Mouse (Mus musculus) hindbrain, embryonic 15.5 days (tissue): ENCODE data around the gene Sept4. TPM values are rescaled to one million over a fixed set of nuclear protein-coding genes. Genes with fewer than 3 reads are reported as not detected.
A peak's percentile ranks its signal among the peaks of the same experiment; 100 is the strongest.

Experiments
- ATAC-seq: fragments of 200-750 bp; cut with Nextera tagmentation; 2 replicates; pipeline ENCODE4 v1.8.0; 2017; ENCODE audit warnings: low read depth, moderate number of reproducible peaks, moderate TSS enrichment; ENCODE audit not compliant: low FRiP score
- H3K27ac ChIP-seq: fragments of 300-500 bp; sonication (generic); replicated peaks from 2 replicates; pipeline ENCODE4 v1.5.1; 2015; ENCODE audit warnings: mild to moderate bottlenecking, inconsistent platforms
- H3K27me3 ChIP-seq: fragments of 300-500 bp; sonication (generic); 2 replicates; pipeline ENCODE4 v1.6.1; 2015; ENCODE audit warnings: control low read depth, inconsistent platforms
- H3K36me3 ChIP-seq: fragments of 300-500 bp; sonication (generic); 2 replicates; pipeline ENCODE4 v1.6.1; 2015; ENCODE audit warnings: control low read depth, inconsistent platforms
- H3K4me1 ChIP-seq: fragments of 300-500 bp; sonication (generic); replicated peaks from 2 replicates; pipeline ENCODE4 v1.6.1; 2015; ENCODE audit warnings: control low read depth, inconsistent platforms
- H3K4me2 ChIP-seq: fragments of 300-500 bp; sonication (generic); 2 replicates; pipeline ENCODE4 v1.6.1; 2015; ENCODE audit warnings: moderate library complexity, mild to moderate bottlenecking, inconsistent platforms
- H3K4me3 ChIP-seq: fragments of 300-500 bp; sonication (generic); 2 replicates; pipeline ENCODE4 v1.5.1; 2015; ENCODE audit warnings: mild to moderate bottlenecking, inconsistent platforms
- H3K9ac ChIP-seq: fragments of 300-500 bp; sonication (generic); 2 replicates; pipeline ENCODE4 v1.6.1; 2015; ENCODE audit warnings: inconsistent platforms
- H3K9me3 ChIP-seq: fragments of 300-500 bp; sonication (generic); 2 replicates; pipeline ENCODE4 v1.6.1; 2016; ENCODE audit warnings: control low read depth, inconsistent platforms
- WGBS: fragments of 180-500 bp; shearing (Covaris S2); methylation state at CpG from one replicate; pipeline ENCODE4 v1.1.7; 2015; 5-methylcytosine and 5-hydroxymethylcytosine counted together
- polyA plus RNA-seq: library from polyadenylated mRNA; unstranded; fragments of >200 nt; fragmentation: Nextera tagmentation; extraction: Ambion mirVana; gene quantifications from 2 replicates; pipeline ENCODE4 v1.2.1, GENCODE M21; 2015

Sept4 gene
- polyA plus RNA-seq, 1 experiment from 2014 or later = 32.2 TPM

DNA sequence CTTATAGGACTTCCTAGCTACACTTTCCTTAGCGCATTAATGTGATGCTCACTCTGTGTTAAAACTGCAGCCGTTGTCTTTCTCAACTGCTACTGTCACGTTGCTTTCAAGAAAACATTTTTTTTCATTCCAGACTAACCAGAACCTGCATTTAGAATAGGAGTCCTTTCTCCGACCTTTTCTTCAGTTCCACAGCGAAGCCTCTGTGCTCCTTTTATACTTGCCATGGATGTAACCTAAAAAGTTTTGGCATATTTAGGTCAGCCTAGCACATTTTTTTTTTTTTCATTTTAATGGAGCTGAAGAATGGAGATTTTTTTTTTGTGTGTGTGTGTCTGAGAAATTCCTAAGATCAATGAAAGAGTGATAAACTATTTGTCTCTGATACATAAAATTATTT is 46.8 kb downstream of the Sept4 start:
- H3K4me3 ChIP-seq = no peak overlapping the region
- ATAC-seq = no peak
- H3K9me3 ChIP-seq = no peaks in the 10 kb centered on the region
- H3K4me1 ChIP-seq = no peaks in the 10 kb centered on the region
- no peak overlapping the region for H3K27ac ChIP-seq
- no peak overlapping the region for H3K9ac ChIP-seq
- H3K4me2 ChIP-seq = no peak overlapping the region
- no peaks in the 10 kb centered on the region for H3K27me3 ChIP-seq
- H3K36me3 ChIP-seq = peaks cover 90% of the 10 kb centered on the region
- WGBS = 93% methylated on average over 5 of the region's 5 CpGs

GRCm38 (mm10) chr11:87615952-87616351 is 47.2 kb downstream of the Sept4 start:
- Histone ChIP-seq H3K9me3 (no peaks in the 10 kb centered on the region), H3K4me3 (no peak overlapping the region), H3K4me2 (no peak overlapping the region), H3K4me1 (no peaks in the 10 kb centered on the region), H3K9ac (no peak overlapping the region), H3K27ac (no peak overlapping the region), H3K27me3 (no peaks in the 10 kb centered on the region), H3K36me3 (peaks cover 89% of the 10 kb centered on the region)
- 97% methylated on average over 2 of the region's 2 CpGs for WGBS
- no peak for ATAC-seq

DNA sequence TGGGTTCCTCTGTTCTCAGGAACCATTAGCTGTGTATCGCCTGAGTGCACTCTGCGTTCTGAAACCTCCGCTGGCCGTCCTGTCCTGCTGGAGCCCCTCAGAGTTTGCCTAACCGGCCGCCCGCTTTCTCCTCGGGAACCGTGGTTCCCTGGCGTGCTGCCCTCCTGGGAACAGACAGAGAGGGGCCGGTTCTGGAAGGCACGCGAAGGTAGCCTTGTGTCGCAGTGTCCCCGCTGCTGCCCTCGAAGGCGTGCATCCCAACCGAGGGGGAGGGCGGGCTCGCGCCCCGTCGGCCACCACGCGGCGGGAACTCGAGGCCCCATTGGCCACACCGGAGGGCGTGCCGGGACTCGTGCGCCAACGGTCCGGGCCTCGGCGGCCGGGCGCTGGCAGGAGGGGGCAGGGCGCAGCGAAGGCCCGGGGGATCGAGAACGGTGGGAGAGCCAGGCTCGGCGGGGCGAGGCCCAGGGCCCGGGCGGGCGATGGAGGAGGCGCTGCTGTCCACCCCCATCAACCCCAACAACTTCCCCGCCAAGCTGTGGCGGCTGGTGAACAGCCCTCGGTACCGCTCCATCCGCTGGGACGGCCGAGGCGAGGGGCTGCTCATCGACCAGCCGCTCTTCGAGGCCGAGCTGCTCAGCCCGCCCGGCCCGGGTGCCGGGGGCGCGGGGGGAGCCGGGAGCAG is 48.2 kb downstream of the Sept4 start, which contains the start of gene Hsf5:
Gene Hsf5 (plus strand): TSS at position 375 of the 685 bp plus-strand sequence.
- no peak for ATAC-seq
- no peak within 1 kb of the TSS for H3K27ac ChIP-seq

DNA sequence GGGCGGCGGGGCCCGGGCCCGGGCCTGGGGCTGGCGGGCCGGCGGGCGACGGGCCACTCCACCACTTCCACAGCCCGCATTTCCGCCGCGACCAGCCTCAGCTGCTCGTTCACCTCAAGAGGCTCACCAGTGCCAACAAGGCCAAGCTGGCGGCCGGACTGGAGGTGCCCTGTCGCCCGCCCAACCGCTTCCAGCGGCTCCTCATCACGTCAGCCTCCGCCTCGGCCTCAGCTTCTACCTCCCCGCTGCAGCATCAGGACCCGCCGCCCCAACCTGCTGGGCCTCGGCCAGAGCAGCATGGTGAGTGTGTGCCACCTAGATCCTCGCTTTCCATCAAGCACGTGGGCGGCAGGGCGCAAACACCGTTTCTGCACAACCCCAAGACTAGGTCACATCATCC is 48.9 kb downstream of the Sept4 start:
- Histone ChIP-seq H3K27ac (no peak overlapping the region), H3K4me3 (no peak overlapping the region), H3K9ac (no peak overlapping the region), H3K9me3 (no peaks in the 10 kb centered on the region), H3K4me2 (no peak overlapping the region), H3K27me3 (no peaks in the 10 kb centered on the region), H3K36me3 (peaks cover 75% of the 10 kb centered on the region), H3K4me1 (no peaks in the 10 kb centered on the region)
- 96% methylated on average over 32 of the region's 32 CpGs for WGBS
- ATAC-seq = no peak

More for the DNA sequence above, 48.2 kb downstream of the Sept4 start, which contains the start of gene Hsf5:
- 88% methylated on average over 57 of the region's 69 CpGs for WGBS
- peaks cover 79% of the 10 kb centered on the region for H3K36me3 ChIP-seq
- H3K9ac ChIP-seq = no peak within 1 kb of the TSS
- no peaks in the 10 kb centered on the region for H3K27me3 ChIP-seq
- H3K9me3 ChIP-seq = no peaks in the 10 kb centered on the region
- H3K4me3 ChIP-seq = no peak within 1 kb of the TSS
- H3K4me1 ChIP-seq = no peaks in the 10 kb centered on the region
- H3K4me2 ChIP-seq = no peak within 1 kb of the TSS

GRCm38 (mm10) chr11:87623160-87623559 is 54.5 kb downstream of the Sept4 start:
- H3K4me3 ChIP-seq = no peak overlapping the region
- H3K9me3 ChIP-seq = no peaks in the 10 kb centered on the region
- H3K4me1 ChIP-seq = no peaks in the 10 kb centered on the region
- H3K27ac ChIP-seq = no peak overlapping the region
- no peak for ATAC-seq
- H3K36me3 ChIP-seq = peaks cover 41% of the 10 kb centered on the region
- H3K27me3 ChIP-seq = no peaks in the 10 kb centered on the region
- 85% methylated on average over 4 of the region's 4 CpGs for WGBS
- no peak overlapping the region for H3K9ac ChIP-seq
- H3K4me2 ChIP-seq = no peak overlapping the region

DNA sequence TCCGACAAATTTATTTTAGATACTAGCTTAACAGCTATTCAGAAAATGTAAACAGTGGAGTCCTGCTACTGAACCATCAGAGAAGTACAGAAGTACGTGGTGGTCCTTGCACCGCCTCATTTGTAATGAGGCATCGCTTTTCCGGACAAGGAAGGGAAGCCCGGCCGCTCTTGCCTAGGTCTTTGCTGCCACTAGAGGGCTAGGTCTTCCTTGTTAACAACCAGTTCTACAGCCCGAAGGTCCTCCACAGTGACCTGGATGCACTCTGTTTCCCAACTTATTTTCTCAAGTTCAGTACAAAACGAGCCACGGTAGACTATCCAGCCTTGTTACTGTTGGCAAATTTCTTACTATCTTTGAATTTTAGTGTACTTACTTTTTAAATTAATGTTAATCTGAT is 61.2 kb downstream of the Sept4 start:
- Histone ChIP-seq H3K27ac (no peak overlapping the region), H3K4me1 (no peaks in the 10 kb centered on the region), H3K36me3 (no peaks in the 10 kb centered on the region), H3K9me3 (no peaks in the 10 kb centered on the region), H3K4me2 (no peak overlapping the region), H3K4me3 (no peak overlapping the region), H3K27me3 (no peaks in the 10 kb centered on the region), H3K9ac (no peak overlapping the region)
- ATAC-seq = no peak
- WGBS = 30% methylated on average over 10 of the region's 10 CpGs

- peak overlapping the region; percentile 36 for H3K4me3 ChIP-seq
- no peak for ATAC-seq
- peak overlapping the region; percentile 56 for H3K9ac ChIP-seq
- H3K9me3 ChIP-seq = no peaks in the 10 kb centered on the region
- H3K4me1 ChIP-seq = peaks cover 5% of the 10 kb centered on the region
- WGBS = 12% methylated on average over 2 of the region's 2 CpGs
- H3K27ac ChIP-seq = no peak overlapping the region
- no peaks in the 10 kb centered on the region for H3K27me3 ChIP-seq
- H3K36me3 ChIP-seq = peaks cover 5% of the 10 kb centered on the region; the same call in 1 of the 2 replicates
- peak overlapping the region; percentile 65 for H3K4me2 ChIP-seq
Measured at GRCm38 (mm10) chr11:87638793-87639192, 70.1 kb downstream of the Sept4 start.

GRCm38 (mm10) chr11:87639206-87639605 is 70.5 kb downstream of the Sept4 start:
- H3K4me1 ChIP-seq = peaks cover 5% of the 10 kb centered on the region
- H3K4me3 ChIP-seq = peak overlapping the region; percentile 36
- no peaks in the 10 kb centered on the region for H3K9me3 ChIP-seq
- ATAC-seq = peak; percentile 69; the same call in 1 of the 2 replicates
- H3K36me3 ChIP-seq = peaks cover 5% of the 10 kb centered on the region; the same call in 1 of the 2 replicates
- H3K27ac ChIP-seq = peak overlapping the region; percentile 7; the same call in 1 of the 2 replicates
- H3K4me2 ChIP-seq = peak overlapping the region; percentile 65
- H3K9ac ChIP-seq = peak overlapping the region; percentile 56
- H3K27me3 ChIP-seq = no peaks in the 10 kb centered on the region
- WGBS = 1% methylated on average over 29 of the region's 29 CpGs

Other genes starting within 250 kb of the Sept4 start
- 26.8 and 28.6 TPM in 2 replicates for gene Ppm1e, start 209.9 kb upstream of the Sept4 start, polyA plus RNA-seq
- gene Rad51c, start 163.9 kb upstream of the Sept4 start, polyA plus RNA-seq = 4.7 and 4.9 TPM in 2 replicates
- gene Tex14, start 163.8 kb upstream of the Sept4 start, polyA plus RNA-seq = 1.7 and 1.9 TPM in 2 replicates
- not detected in 2 replicates for gene Gm11492, start 2.2 kb upstream of the Sept4 start, polyA plus RNA-seq
- 50.1 and 50.7 TPM in 2 replicates for gene Mtmr4, start 23.3 kb downstream of the Sept4 start, polyA plus RNA-seq
- 0.52 and 0.54 TPM in 2 replicates for gene Hsf5, start 48.3 kb downstream of the Sept4 start, polyA plus RNA-seq
- gene Rnf43, start 93.8 kb downstream of the Sept4 start, polyA plus RNA-seq = 0.65 and 0.75 TPM in 2 replicates
- 130 and 137 TPM in 2 replicates for gene Supt4a, start 168.6 kb downstream of the Sept4 start, polyA plus RNA-seq
- 43.6 and 50.4 TPM in 2 replicates for gene Tspoap1, start 191.6 kb downstream of the Sept4 start, polyA plus RNA-seq
- 0.21 TPM in 2 replicates for gene Mpo, start 224.7 kb downstream of the Sept4 start, polyA plus RNA-seq